Mouse (Mus musculus) embryonic facial prominence, embryonic 11.5 days (tissue): ENCODE results near the gene Hnrnpul1. TPM values are rescaled to one million over a fixed set of nuclear protein-coding genes. Genes with fewer than 3 reads are reported as not detected.

Experiments
- ATAC-seq: fragments of 200-750 bp; cut with Nextera tagmentation; replicated peaks from 2 replicates; pipeline ENCODE4 v1.8.0; 2017; ENCODE audit warnings: low read depth; ENCODE audit not compliant: insufficient number of reproducible peaks, low FRiP score, low TSS enrichment
- DNase-seq: peaks from one replicate; pipeline ENCODE4 v3.0.0-alpha.2; 2015; ENCODE audit warnings: low spot score
- H3K27ac ChIP-seq: fragments of 300-500 bp; sonication (generic); replicated peaks from 2 replicates; pipeline ENCODE4 v1.5.1; 2014; ENCODE audit warnings: mild to moderate bottlenecking, low read depth, low read length, control low read depth
- H3K27me3 ChIP-seq: fragments of 300-500 bp; sonication (generic); 2 replicates; pipeline ENCODE4 v1.6.1; 2014; ENCODE audit warnings: mild to moderate bottlenecking, low read length, moderate library complexity, mixed read lengths; ENCODE audit not compliant: control insufficient read depth, insufficient read depth
- H3K36me3 ChIP-seq: fragments of 300-500 bp; sonication (generic); replicated peaks from 2 replicates; pipeline ENCODE4 v1.6.1; 2014; ENCODE audit warnings: low read depth, mild to moderate bottlenecking, low read length, moderate library complexity, mixed read lengths; ENCODE audit not compliant: control insufficient read depth, insufficient read depth
- H3K4me1 ChIP-seq: fragments of 300-500 bp; sonication (generic); 2 replicates; pipeline ENCODE4 v1.6.1; 2014; ENCODE audit warnings: low read length, mixed read lengths; ENCODE audit not compliant: control insufficient read depth, insufficient read depth
- H3K4me2 ChIP-seq: fragments of 300-500 bp; sonication (generic); 2 replicates; pipeline ENCODE4 v1.6.1; 2014; ENCODE audit warnings: low read depth, mild to moderate bottlenecking, control low read depth, low read length, moderate library complexity
- H3K4me3 ChIP-seq: fragments of 300-500 bp; sonication (generic); 2 replicates; pipeline ENCODE4 v1.5.1; 2014; ENCODE audit warnings: low read depth, low read length, control low read depth
- H3K9ac ChIP-seq: fragments of 300-500 bp; sonication (generic); replicated peaks from 2 replicates; pipeline ENCODE4 v1.6.1; 2014; ENCODE audit warnings: mild to moderate bottlenecking, control low read depth, low read length
- H3K9me3 ChIP-seq: fragments of 300-500 bp; sonication (generic); replicated peaks from 2 replicates; pipeline ENCODE4 v1.6.1; 2016; ENCODE audit warnings: mild to moderate bottlenecking, low read length, inconsistent platforms, mixed read lengths; ENCODE audit not compliant: control insufficient read depth
- WGBS: fragments of 180-500 bp; shearing (Covaris S2); extraction: QIAGEN DNeasy Blood & Tissue Kit; methylation state at CpG from one replicate; pipeline ENCODE4 v1.1.7; 2014; 5-methylcytosine and 5-hydroxymethylcytosine counted together
- polyA plus RNA-seq: library from polyadenylated mRNA; unstranded; fragments of >200 nt; fragmentation: Nextera tagmentation; extraction: Ambion mirVana; gene quantifications from 2 replicates; pipeline ENCODE4 v1.2.1, GENCODE M21; 2014

The Hnrnpul1 gene
- polyA plus RNA-seq, 1 experiment from 2014 or later: 76.8 TPM

GRCm38 (mm10) chr7:25675405-25675804 lies 79.2 kb downstream of the Hnrnpul1 start:
- 37% methylated on average over 6 of the region's 6 CpGs for WGBS
- Histone ChIP-seq H3K36me3 (no peaks in the 10 kb centered on the region), H3K4me2 (no peak overlapping the region), H3K4me1 (no peaks in the 10 kb centered on the region), H3K27ac (no peak overlapping the region), H3K9me3 (no peaks in the 10 kb centered on the region), H3K9ac (no peak overlapping the region), H3K27me3 (peaks cover 26% of the 10 kb centered on the region), H3K4me3 (no peak overlapping the region)
- no peak for DNase-seq
- no peak for ATAC-seq

DNA sequence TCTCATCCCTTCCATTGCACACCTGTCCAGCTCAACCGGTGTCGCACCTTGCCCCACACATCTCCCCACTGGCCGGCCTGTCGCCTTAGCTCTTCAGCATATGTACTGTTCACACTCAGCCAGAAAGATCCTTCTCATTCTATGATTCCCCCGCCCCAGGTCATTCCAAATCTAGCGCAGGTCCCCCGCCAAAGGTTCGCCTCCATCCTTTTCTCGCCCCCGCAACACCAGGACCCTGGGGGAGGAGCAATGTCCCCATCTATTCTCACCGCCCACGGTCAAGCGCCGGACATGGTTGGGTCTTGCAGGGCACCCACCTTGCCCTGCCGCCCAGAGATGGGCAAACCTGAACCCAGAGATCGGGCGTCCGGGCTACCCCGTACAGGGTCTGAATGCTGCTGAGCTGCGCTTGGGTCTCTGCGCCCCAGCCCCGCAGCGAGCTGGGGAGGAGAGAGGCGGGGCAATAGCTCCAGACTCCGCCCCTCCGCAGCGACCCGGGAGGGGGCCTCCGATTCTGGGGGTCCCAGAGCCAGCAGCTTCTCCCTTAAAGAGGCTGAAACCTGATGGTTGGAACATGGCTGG lies 79.7 kb downstream of the Hnrnpul1 start, which contains the start of gene Tmem91:
Gene Tmem91 (minus strand): TSS at position 448 of the 582 bp plus-strand sequence.
- Histone ChIP-seq H3K36me3 (no peaks in the 10 kb centered on the region), H3K4me3 (peak within 1 kb of the TSS; percentile 19), H3K4me2 (peak within 1 kb of the TSS; percentile 43), H3K4me1 (no peaks in the 10 kb centered on the region), H3K9me3 (no peaks in the 10 kb centered on the region), H3K9ac (peak within 1 kb of the TSS; percentile 22; the same call in 1 of the 2 replicates), H3K27me3 (peaks cover 26% of the 10 kb centered on the region), H3K27ac (no peak within 1 kb of the TSS)
- DNase-seq (no peak), ATAC-seq (no peak)
- WGBS: 2% methylated on average over 29 of the region's 29 CpGs

GRCm38 (mm10) chr7:25674297-25674696 lies 80.3 kb downstream of the Hnrnpul1 start:
- DNase-seq: no peak
- H3K36me3 ChIP-seq: no peaks in the 10 kb centered on the region
- H3K4me3 ChIP-seq: no peak overlapping the region
- no peaks in the 10 kb centered on the region for H3K4me1 ChIP-seq
- no peak for ATAC-seq
- H3K4me2 ChIP-seq: no peak overlapping the region; the same call in 1 of the 2 replicates
- H3K27ac ChIP-seq: no peak overlapping the region
- H3K9ac ChIP-seq: no peak overlapping the region; the same call in 1 of the 2 replicates
- WGBS: 39% methylated on average over 9 of the region's 9 CpGs
- no peaks in the 10 kb centered on the region for H3K9me3 ChIP-seq
- H3K27me3 ChIP-seq: peaks cover 26% of the 10 kb centered on the region

- H3K4me1 ChIP-seq: no peaks in the 10 kb centered on the region
- H3K27ac ChIP-seq: no peak overlapping the region
- no peak overlapping the region for H3K4me2 ChIP-seq
- ATAC-seq: no peak
- DNase-seq: no peak
- H3K9ac ChIP-seq: no peak overlapping the region
- no peaks in the 10 kb centered on the region for H3K9me3 ChIP-seq
- no peaks in the 10 kb centered on the region; the same call in 1 of the 2 replicates for H3K36me3 ChIP-seq
- H3K4me3 ChIP-seq: no peak overlapping the region
- H3K27me3 ChIP-seq: peaks cover 26% of the 10 kb centered on the region
- WGBS: 50% methylated on average over 4 of the region's 4 CpGs
Measured at GRCm38 (mm10) chr7:25672442-25672841, 82.1 kb downstream of the Hnrnpul1 start.

GRCm38 (mm10) chr7:25671686-25672085 lies 82.9 kb downstream of the Hnrnpul1 start:
- Histone ChIP-seq H3K4me2 (no peak overlapping the region), H3K27me3 (peaks cover 26% of the 10 kb centered on the region), H3K36me3 (no peaks in the 10 kb centered on the region; the same call in 1 of the 2 replicates), H3K4me1 (no peaks in the 10 kb centered on the region), H3K9ac (no peak overlapping the region), H3K27ac (no peak overlapping the region), H3K4me3 (no peak overlapping the region), H3K9me3 (no peaks in the 10 kb centered on the region)
- DNase-seq: no peak
- no peak for ATAC-seq
- WGBS: 74% methylated on average over 2 of the region's 2 CpGs

Other genes starting within 250 kb of the Hnrnpul1 start
- gene Ceacam2, start 214.9 kb downstream of the Hnrnpul1 start, polyA plus RNA-seq: not detected in 2 replicates
- not detected in 2 replicates for gene Erich4, start 138.9 kb downstream of the Hnrnpul1 start, polyA plus RNA-seq
- gene Dmac2, start 135.3 kb downstream of the Hnrnpul1 start, polyA plus RNA-seq: 32.4 and 36.8 TPM in 2 replicates
- 0.66 and 1.0 TPM in 2 replicates for gene B3gnt8, start 128.1 kb downstream of the Hnrnpul1 start, polyA plus RNA-seq
- 45.1 and 55.4 TPM in 2 replicates for gene Bckdha, start 95.8 kb downstream of the Hnrnpul1 start, polyA plus RNA-seq
- gene Exosc5, start 95.6 kb downstream of the Hnrnpul1 start, polyA plus RNA-seq: 63.1 and 69.5 TPM in 2 replicates
- gene Tmem91, start 79.6 kb downstream of the Hnrnpul1 start, polyA plus RNA-seq: 0.70 and 1.0 TPM in 2 replicates
- gene B9d2, start 74.0 kb downstream of the Hnrnpul1 start, polyA plus RNA-seq: 29.4 and 29.7 TPM in 2 replicates
- gene Tgfb1, start 67.8 kb downstream of the Hnrnpul1 start, polyA plus RNA-seq: 1.1 and 1.5 TPM in 2 replicates
- gene Ccdc97, start 35.7 kb downstream of the Hnrnpul1 start, polyA plus RNA-seq: 23.2 and 24.8 TPM in 2 replicates
- 30.3 and 36.4 TPM in 2 replicates for gene Axl, start 33.9 kb upstream of the Hnrnpul1 start, polyA plus RNA-seq
- 2.5 and 3.4 TPM in 2 replicates for gene Cyp2s1, start 62.2 kb upstream of the Hnrnpul1 start, polyA plus RNA-seq
- not detected in 2 replicates for gene Cyp2b10, start 142.9 kb upstream of the Hnrnpul1 start, polyA plus RNA-seq